Mouse (Mus musculus) liver, adult 10 weeks (tissue): ENCODE measurements around the gene Vps4a. TPM values are rescaled to one million over a fixed set of nuclear protein-coding genes. Genes with fewer than 3 reads are reported as not detected.

Experiments used
- polyA plus RNA-seq: library from polyadenylated mRNA; stranded (reverse); fragments of 350-450 nt; fragmentation: Illumina TruSeq; extraction: RNeasy Lipid Tissue Mini Kit (QIAGEN cat#74804); gene quantifications from one replicate; pipeline ENCODE4 v1.2.3, GENCODE M21; 2014; ENCODE audit warnings: low read depth, low replicate concordance

The Vps4a gene
- polyA plus RNA-seq, result 14.8 TPM

GRCm38 (mm10) chr8:107030650-107031576 lies at the start of gene Vps4a:
Gene Vps4a (plus strand): TSS chr8:107031222.

GRCm38 (mm10) chr8:107048061-107048941 lies 17.3 kb downstream of the Vps4a start, which contains the start of gene Pdf:
Gene Pdf (minus strand): TSS chr8:107048614.

GRCm38 (mm10) chr8:107056076-107056972 lies 25.3 kb downstream of the Vps4a start, which contains the start of the genes Cog8 and Nip7:
Gene Cog8 (minus strand): TSS chr8:107056689.
Gene Nip7 (plus strand): TSS chr8:107056877.

GRCm38 (mm10) chr8:107065511-107066496 lies 34.8 kb downstream of the Vps4a start, which contains the start of gene Tmed6:
Gene Tmed6 (minus strand): TSS chr8:107065644.

Other genes with a start within 250 kb of the Vps4a start
- gene Has3, start 161.0 kb upstream of the Vps4a start, polyA plus RNA-seq, result not detected
- 12.8 TPM for gene Utp4, start 137.6 kb upstream of the Vps4a start, polyA plus RNA-seq
- 2.9 TPM for gene Sntb2, start 95.5 kb upstream of the Vps4a start, polyA plus RNA-seq
- 36.9 TPM for gene Pdf, start 17.4 kb downstream of the Vps4a start, polyA plus RNA-seq
- 14.3 TPM for gene Cog8, start 25.5 kb downstream of the Vps4a start, polyA plus RNA-seq
- 5.2 TPM for gene Nip7, start 25.7 kb downstream of the Vps4a start, polyA plus RNA-seq
- gene Tmed6, start 34.4 kb downstream of the Vps4a start, polyA plus RNA-seq, result not detected
- gene Terf2, start 65.3 kb downstream of the Vps4a start, polyA plus RNA-seq, result 8.0 TPM
- gene Cyb5b, start 119.4 kb downstream of the Vps4a start, polyA plus RNA-seq, result 299 TPM